Mouse (Mus musculus): ENCODE results near the gene Psd4. TPM values are rescaled to one million over a fixed set of nuclear protein-coding genes. Genes with fewer than 3 reads are reported as not detected.

The Psd4 gene
- polyA plus RNA-seq (2016; fragmentation: Nextera tagmentation; extraction: Ambion mirVana), result 0.78 and 2.5 TPM in 2 replicates

GRCm38 (mm10) chr2:24367030-24367894, at the start of gene Psd4:
Gene Psd4, plus strand, starts transcription at chr2:24367580.
- H3K9me3 ChIP-seq, result no peaks in the 10 kb centered on the region
- WGBS, result 6% methylated on average over 37 of the region's 47 CpGs
- H3K4me2 ChIP-seq, result peak within 1 kb of the TSS; percentile 73
- H3K4me3 ChIP-seq (replicated peaks), result peak within 1 kb of the TSS; percentile 40
- no peaks in the 10 kb centered on the region for H3K36me3 ChIP-seq
- H3K4me1 ChIP-seq (replicated peaks), result 0 out of 2 replicates have a peak, but pooled peaks cover 3% of the 10 kb centered on the region
- H3K27ac ChIP-seq, result no peak within 1 kb of the TSS
- peak within 1 kb of the TSS; percentile 48 for H3K9ac ChIP-seq (replicated peaks)
- H3K27me3 ChIP-seq, result peaks cover 22% of the 10 kb centered on the region
- peak; percentile 79 for ATAC-seq (ENCODE audit: insufficient number of reproducible peaks, insufficient read depth, low FRiP score, low TSS enrichment, low read depth)

DNA sequence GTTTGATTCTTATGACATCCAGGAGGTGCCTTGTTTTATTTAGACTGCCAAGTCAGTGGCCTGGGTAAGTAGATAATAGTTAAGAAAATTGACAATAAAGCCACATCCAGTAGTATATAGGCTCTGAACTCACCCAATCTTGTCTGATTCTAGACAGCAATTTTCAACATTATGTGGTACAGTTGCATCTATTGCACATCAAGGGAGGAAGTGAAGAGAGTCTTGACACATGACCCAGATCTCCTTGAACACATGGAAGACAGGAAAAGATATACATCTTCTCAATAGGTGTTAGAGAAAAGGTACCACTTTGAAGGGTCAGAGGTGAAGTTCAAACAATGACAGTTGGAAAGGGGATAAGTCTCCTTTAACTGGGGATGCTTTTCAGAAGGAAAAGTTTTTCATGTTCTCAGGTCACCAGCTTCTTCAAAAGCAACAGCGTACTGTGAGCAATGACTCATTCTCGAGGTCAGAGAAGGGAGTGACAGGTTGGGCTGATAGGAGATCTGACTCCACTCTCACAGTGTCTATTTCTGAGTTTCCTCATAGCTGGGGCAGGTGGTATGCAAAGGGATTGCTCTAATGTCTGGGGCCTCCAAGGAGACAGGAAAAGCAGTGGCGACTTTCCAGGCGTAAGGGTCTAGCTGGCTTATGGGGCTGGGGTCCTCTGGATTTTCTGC, 49.3 kb upstream of the Psd4 start:
- WGBS, result 85% methylated on average over 4 of the region's 4 CpGs

DNA sequence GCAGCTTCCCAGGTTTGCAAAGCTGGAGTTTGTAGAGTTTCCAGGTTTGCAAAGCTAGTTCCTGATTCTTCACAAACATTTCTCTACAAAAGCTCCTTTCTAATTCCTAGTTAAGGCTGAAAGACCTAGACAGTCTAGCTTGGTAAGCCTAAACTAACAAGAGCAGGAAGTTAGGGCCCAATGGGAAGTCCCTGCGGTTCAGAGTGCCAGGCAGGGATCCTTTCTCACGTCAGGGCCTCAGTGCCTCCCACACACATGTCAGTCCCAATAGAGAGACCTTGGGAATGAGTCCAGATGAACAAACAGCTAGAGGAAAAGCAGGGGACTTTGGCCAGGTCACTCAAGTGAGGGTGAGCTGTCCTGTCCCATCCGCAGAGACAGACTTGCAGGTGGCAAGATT, 32.0 kb upstream of the Psd4 start:
- no peak for ATAC-seq (ENCODE audit: insufficient number of reproducible peaks, insufficient read depth, low FRiP score, low TSS enrichment, low read depth)
- Histone ChIP-seq H3K9me3 (no peaks in the 10 kb centered on the region), H3K27me3 (no peaks in the 10 kb centered on the region), H3K4me1 (replicated peaks) (0 out of 2 replicates have a peak, but pooled peaks cover 5% of the 10 kb centered on the region), H3K27ac (0 out of 2 replicates have a peak overlapping the region, but pooled peaks have one; percentile 14), H3K4me3 (replicated peaks) (no peak overlapping the region), H3K9ac (replicated peaks) (no peak overlapping the region), H3K36me3 (no peaks in the 10 kb centered on the region), H3K4me2 (no peak overlapping the region)
- WGBS, result 55% methylated on average over 3 of the region's 3 CpGs

More for the DNA sequence above, 49.3 kb upstream of the Psd4 start:
- no peaks in the 10 kb centered on the region for H3K4me1 ChIP-seq (replicated peaks)
- no peaks in the 10 kb centered on the region for H3K36me3 ChIP-seq
- H3K27me3 ChIP-seq, result no peaks in the 10 kb centered on the region
- no peak for ATAC-seq (ENCODE audit: insufficient number of reproducible peaks, insufficient read depth, low FRiP score, low TSS enrichment, low read depth)
- H3K9me3 ChIP-seq, result no peaks in the 10 kb centered on the region
- no peak overlapping the region for H3K4me3 ChIP-seq (replicated peaks)
- no peak overlapping the region for H3K9ac ChIP-seq (replicated peaks)
- H3K4me2 ChIP-seq, result no peak overlapping the region
- H3K27ac ChIP-seq, result no peak overlapping the region

GRCm38 (mm10) chr2:24336545-24336944, 30.8 kb upstream of the Psd4 start, which contains the start of gene Il1rn:
Gene Il1rn, plus strand, starts transcription at chr2:24336853.
- Histone ChIP-seq H3K4me2 (no peak within 1 kb of the TSS), H3K4me1 (replicated peaks) (0 out of 2 replicates have a peak, but pooled peaks cover 5% of the 10 kb centered on the region), H3K4me3 (replicated peaks) (no peak within 1 kb of the TSS), H3K36me3 (no peaks in the 10 kb centered on the region), H3K27ac (peak within 1 kb of the TSS; percentile 60), H3K9ac (replicated peaks) (no peak within 1 kb of the TSS), H3K27me3 (no peaks in the 10 kb centered on the region), H3K9me3 (no peaks in the 10 kb centered on the region)
- 61% methylated on average over 2 of the region's 2 CpGs for WGBS
- ATAC-seq (ENCODE audit: insufficient number of reproducible peaks, insufficient read depth, low FRiP score, low TSS enrichment, low read depth), result peak; percentile 73; the same call in 1 of the 2 replicates

DNA sequence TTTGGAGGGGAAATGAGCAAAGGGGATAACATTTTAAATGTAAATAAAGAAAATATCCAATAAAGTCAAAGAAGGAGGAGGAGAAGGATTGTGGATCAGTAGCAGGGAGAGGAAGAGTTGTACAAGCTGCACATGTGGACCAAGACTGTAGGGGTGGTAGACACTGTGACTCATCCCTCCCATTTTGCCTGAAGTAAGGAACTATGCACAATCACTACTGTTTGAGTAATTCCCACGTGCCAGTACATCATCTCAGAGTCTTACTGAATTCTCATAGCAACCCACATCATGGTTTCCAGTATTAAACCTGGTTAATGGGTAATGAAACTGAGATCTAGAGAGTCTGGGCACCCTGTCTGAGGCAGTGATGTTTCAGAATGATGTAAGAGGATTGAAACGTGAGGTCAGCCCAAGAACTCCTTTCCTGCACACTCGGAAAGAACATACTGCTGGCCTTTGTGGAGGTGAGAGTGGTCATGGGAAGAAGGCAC, 25.9 kb upstream of the Psd4 start:
- Histone ChIP-seq H3K36me3 (no peaks in the 10 kb centered on the region), H3K4me1 (replicated peaks) (0 out of 2 replicates have a peak, but pooled peaks cover 5% of the 10 kb centered on the region), H3K9me3 (no peaks in the 10 kb centered on the region), H3K27ac (no peak overlapping the region), H3K4me2 (no peak overlapping the region), H3K27me3 (no peaks in the 10 kb centered on the region), H3K4me3 (replicated peaks) (no peak overlapping the region), H3K9ac (replicated peaks) (no peak overlapping the region)
- 69% methylated on average over 3 of the region's 3 CpGs for WGBS
- ATAC-seq (ENCODE audit: insufficient number of reproducible peaks, insufficient read depth, low FRiP score, low TSS enrichment, low read depth), result no peak

DNA sequence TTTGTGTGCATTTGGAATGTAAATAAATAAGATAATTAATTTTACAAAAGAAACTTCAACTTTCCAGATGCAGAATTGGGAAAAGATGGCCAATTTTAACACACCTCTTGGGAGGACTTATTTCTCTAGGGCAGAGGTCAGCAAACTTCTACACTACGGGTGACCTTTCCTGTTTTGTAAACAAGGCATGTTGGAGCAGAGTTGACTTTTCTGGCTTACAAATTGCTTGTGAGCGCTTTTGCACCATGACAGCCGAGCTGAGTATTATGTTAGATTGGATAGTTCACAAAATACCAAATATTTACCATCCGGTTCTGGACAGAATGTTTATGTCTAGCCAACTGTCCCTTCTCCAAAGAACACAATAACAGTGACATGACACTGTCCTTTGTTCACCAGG, 22.8 kb upstream of the Psd4 start:
- Histone ChIP-seq H3K4me1 (replicated peaks) (no peaks in the 10 kb centered on the region), H3K9ac (replicated peaks) (no peak overlapping the region), H3K27ac (no peak overlapping the region), H3K4me2 (no peak overlapping the region), H3K4me3 (replicated peaks) (no peak overlapping the region), H3K9me3 (no peaks in the 10 kb centered on the region), H3K36me3 (no peaks in the 10 kb centered on the region), H3K27me3 (no peaks in the 10 kb centered on the region)
- 81% methylated on average over 4 of the region's 4 CpGs for WGBS
- no peak for ATAC-seq (ENCODE audit: insufficient number of reproducible peaks, insufficient read depth, low FRiP score, low TSS enrichment, low read depth)

DNA sequence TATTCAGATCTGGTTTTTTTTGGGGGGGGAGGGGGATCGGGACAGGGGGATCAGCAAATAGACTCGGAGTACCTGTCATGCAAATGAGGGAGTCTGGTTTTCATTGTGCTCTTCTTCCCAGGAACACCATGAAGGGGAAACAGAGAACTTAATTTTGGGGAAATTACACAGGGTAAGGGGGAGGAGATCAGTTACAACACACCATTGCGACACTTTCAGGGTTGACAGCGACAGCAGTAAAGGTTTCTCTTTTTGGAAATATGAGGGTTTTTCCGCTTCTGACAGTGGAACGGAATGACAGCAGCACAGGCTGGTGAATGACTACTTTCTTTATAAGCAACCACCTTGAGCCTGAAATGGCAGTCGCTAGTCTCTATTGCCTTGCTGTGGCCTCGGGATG, 22.3 kb upstream of the Psd4 start:
- Histone ChIP-seq H3K9me3 (no peaks in the 10 kb centered on the region), H3K27me3 (no peaks in the 10 kb centered on the region), H3K4me2 (no peak overlapping the region), H3K36me3 (no peaks in the 10 kb centered on the region), H3K27ac (no peak overlapping the region), H3K4me1 (replicated peaks) (no peaks in the 10 kb centered on the region), H3K4me3 (replicated peaks) (no peak overlapping the region), H3K9ac (replicated peaks) (no peak overlapping the region)
- WGBS, result 79% methylated on average over 8 of the region's 8 CpGs
- no peak for ATAC-seq (ENCODE audit: insufficient number of reproducible peaks, insufficient read depth, low FRiP score, low TSS enrichment, low read depth)

GRCm38 (mm10) chr2:24347926-24348325, 19.5 kb upstream of the Psd4 start:
- Histone ChIP-seq H3K9me3 (no peaks in the 10 kb centered on the region), H3K27me3 (no peaks in the 10 kb centered on the region), H3K4me1 (replicated peaks) (no peaks in the 10 kb centered on the region), H3K27ac (no peak overlapping the region), H3K4me2 (no peak overlapping the region), H3K9ac (replicated peaks) (no peak overlapping the region), H3K4me3 (replicated peaks) (no peak overlapping the region), H3K36me3 (no peaks in the 10 kb centered on the region)
- ATAC-seq (ENCODE audit: insufficient number of reproducible peaks, insufficient read depth, low FRiP score, low TSS enrichment, low read depth), result no peak
- 81% methylated on average over 1 of the region's 1 CpGs for WGBS

DNA sequence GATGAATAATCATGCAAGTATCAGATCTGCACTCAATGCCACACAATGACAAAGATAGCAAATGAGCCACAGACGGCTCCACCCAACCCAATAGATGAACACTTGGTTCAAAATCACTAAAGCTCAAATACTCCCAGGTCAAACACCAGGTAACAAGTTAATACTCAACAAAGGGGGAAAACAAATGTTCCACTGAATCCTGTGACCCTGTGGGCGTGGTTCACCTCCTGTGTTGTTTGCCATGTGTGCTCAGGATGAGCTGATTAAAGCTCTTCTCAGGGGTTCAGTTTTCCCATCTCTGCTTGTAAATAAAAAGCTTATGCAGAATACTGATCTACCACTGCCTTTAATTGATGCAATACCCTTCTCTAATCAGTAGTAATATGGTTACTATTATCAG, 16.2 kb upstream of the Psd4 start:
- no peaks in the 10 kb centered on the region for H3K27me3 ChIP-seq
- no peaks in the 10 kb centered on the region for H3K36me3 ChIP-seq
- no peak for ATAC-seq (ENCODE audit: insufficient number of reproducible peaks, insufficient read depth, low FRiP score, low TSS enrichment, low read depth)
- H3K9me3 ChIP-seq, result no peaks in the 10 kb centered on the region
- WGBS, result 81% methylated on average over 2 of the region's 2 CpGs
- no peak overlapping the region for H3K27ac ChIP-seq
- H3K4me1 ChIP-seq (replicated peaks), result no peaks in the 10 kb centered on the region
- H3K9ac ChIP-seq (replicated peaks), result no peak overlapping the region
- no peak overlapping the region for H3K4me3 ChIP-seq (replicated peaks)
- H3K4me2 ChIP-seq, result no peak overlapping the region

- ATAC-seq (ENCODE audit: insufficient number of reproducible peaks, insufficient read depth, low FRiP score, low TSS enrichment, low read depth), result no peak
- Histone ChIP-seq H3K4me3 (replicated peaks) (no peak overlapping the region), H3K9ac (replicated peaks) (no peak overlapping the region), H3K27ac (no peak overlapping the region), H3K9me3 (no peaks in the 10 kb centered on the region), H3K27me3 (no peaks in the 10 kb centered on the region), H3K36me3 (no peaks in the 10 kb centered on the region), H3K4me1 (replicated peaks) (no peaks in the 10 kb centered on the region), H3K4me2 (no peak overlapping the region)
- 95% methylated on average over 2 of the region's 2 CpGs for WGBS
These were observed 14.3 kb upstream of the Psd4 start for GRCm38 (mm10) chr2:24353042-24353441.

GRCm38 (mm10) chr2:24357642-24358041, 9.7 kb upstream of the Psd4 start:
- H3K27ac ChIP-seq, result no peak overlapping the region
- no peak overlapping the region for H3K9ac ChIP-seq (replicated peaks)
- H3K4me2 ChIP-seq, result no peak overlapping the region
- ATAC-seq (ENCODE audit: insufficient number of reproducible peaks, insufficient read depth, low FRiP score, low TSS enrichment, low read depth), result no peak
- no peak overlapping the region for H3K4me3 ChIP-seq (replicated peaks)
- H3K9me3 ChIP-seq, result no peaks in the 10 kb centered on the region
- H3K27me3 ChIP-seq, result no peaks in the 10 kb centered on the region
- 13% methylated on average over 1 of the region's 1 CpGs for WGBS
- no peaks in the 10 kb centered on the region for H3K36me3 ChIP-seq
- no peaks in the 10 kb centered on the region for H3K4me1 ChIP-seq (replicated peaks)

Data from limb, embryonic 12.5 days (tissue).